Comparison of ENCODE assay signal across 10 mouse cellular contexts in genomic region chr16:38000178-38000577, GRCm38 (mm10).
DNase-seq lines count a peak whose midpoint lies in the region; ATAC-seq lines count a peak whose summit lies in the region.
"Had no signal": no experiment of that assay in that cellular context is flagged by ENCODE, and none has a peak within 500 bp of the region (broad histone marks: within the 10 kb centered on the region; RNA-seq: fewer than 3 reads in every experiment).

No protein-coding gene starts in this region.

- H3K27me3 ChIP-seq in hindbrain, embryonic 10.5 days (ENCODE audit: insufficient read depth, poor library complexity, severe bottlenecking): no peaks in the 10 kb centered on the region
- H3K27me3 ChIP-seq in midbrain, embryonic 13.5 days: no peaks in the 10 kb centered on the region

- H3K4me2 ChIP-seq in midbrain, embryonic 13.5 days (replicated peaks): no peak overlapping the region

- 0 out of 2 replicates have a peak overlapping the region, but pooled peaks have one; percentile 37 for H3K9ac ChIP-seq in midbrain, embryonic 13.5 days (replicated peaks)

- 30% methylated on average over 7 of the region's 7 CpGs for WGBS in hindbrain, embryonic 10.5 days
- 6% methylated on average over 7 of the region's 7 CpGs for WGBS in midbrain, embryonic 13.5 days

- H3K9me3 ChIP-seq in hindbrain, embryonic 10.5 days: no peaks in the 10 kb centered on the region
- no peaks in the 10 kb centered on the region for H3K9me3 ChIP-seq in midbrain, embryonic 13.5 days

- H3K4me3 ChIP-seq in hindbrain, embryonic 10.5 days: no peak overlapping the region
- H3K4me3 ChIP-seq in midbrain, embryonic 13.5 days (replicated peaks): no peak overlapping the region

- ATAC-seq in midbrain, embryonic 13.5 days: peak; percentile 85
- ATAC-seq in erythroblast, adult 5-6 weeks (replicated peaks; ENCODE audit: low FRiP score, poor library complexity, severe bottlenecking): no peak

- DNase-seq in embryo, embryonic 11 days: peak; percentile 48
- no peak for DNase-seq in embryo, embryonic 10 days (ENCODE audit: low spot score)
- peak; percentile 18 for DNase-seq in brain, adult 2 months (ENCODE audit: low read depth, low spot score)
- peak; percentile 36 for DNase-seq in hindbrain, embryonic 10.5 days (ENCODE audit: low spot score)
- no peak for DNase-seq in spleen, postnatal 14 days (ENCODE audit: low spot score in 2 of 2)
- DNase-seq in cerebellum, postnatal 14 days: no peak
- DNase-seq: kidney, adult 9 months; thymus, postnatal 14 days had no signal

- peak overlapping the region; percentile 84 for H3K27ac ChIP-seq in hindbrain, embryonic 10.5 days
- H3K27ac ChIP-seq in midbrain, embryonic 13.5 days: peak overlapping the region; percentile 87

- H3K4me1 ChIP-seq in hindbrain, embryonic 10.5 days (replicated peaks): peaks cover 19% of the 10 kb centered on the region
- peaks cover 15% of the 10 kb centered on the region for H3K4me1 ChIP-seq in midbrain, embryonic 13.5 days (replicated peaks)

- 0 out of 2 replicates have a peak, but pooled peaks cover 2% of the 10 kb centered on the region for H3K36me3 ChIP-seq in hindbrain, embryonic 10.5 days
- peaks cover 9% of the 10 kb centered on the region; the same call in 1 of the 2 replicates for H3K36me3 ChIP-seq in midbrain, embryonic 13.5 days

Comparison
In these comparisons a context has a peak if more than half of its experiments do, and no peak if none do; other contexts are left out.
1. DNase-seq: peak in embryo, embryonic 11 days (single experiment), brain, adult 2 months (single experiment) and hindbrain, embryonic 10.5 days (single experiment); none in embryo, embryonic 10 days (single experiment), spleen, postnatal 14 days (0 of 2) and cerebellum, postnatal 14 days (0 of 2).